Mouse (Mus musculus) urinary bladder, postnatal 4 days (tissue): ENCODE measurements around the gene Mapk3.
A peak's percentile ranks its signal among the peaks of the same experiment; 100 is the strongest.
"Not testable (repeated sequence)": the region's sequence is repeated elsewhere in the genome, so short reads cannot be mapped to it uniquely, and the experiment has no call there.

Experiments
- DNase-seq, 2 experiments: peaks; one replicate each; pipeline ENCODE4 v3.0.0; 2021 to 2022; ENCODE audit warnings: low spot score in 2 of 2

The Mapk3 gene

GRCm38 (mm10) chr7:126759672-126760390, 430 bp downstream of the Mapk3 start:
- DNase-seq: no peak

GRCm38 (mm10) chr7:126760391-126760802, 996 bp downstream of the Mapk3 start:
- peak; percentile 81 to 82 for DNase-seq

- DNase-seq: no peak
These were observed 1.6 kb downstream of the Mapk3 start for GRCm38 (mm10) chr7:126760956-126761355.

GRCm38 (mm10) chr7:126761529-126762067, 2.2 kb downstream of the Mapk3 start:
- no peak for DNase-seq

- DNase-seq: no peak
These were observed 3.1 kb downstream of the Mapk3 start for GRCm38 (mm10) chr7:126762471-126763008.

GRCm38 (mm10) chr7:126765540-126765939, 6.1 kb downstream of the Mapk3 start:
- DNase-seq: no peak

- no peak for DNase-seq
These were observed 6.8 kb downstream of the Mapk3 start, which contains the start of gene Gdpd3 for GRCm38 (mm10) chr7:126766201-126766600. TSS of gene Gdpd3 (plus strand) at chr7:126766334.

GRCm38 (mm10) chr7:126767001-126767400, 7.6 kb downstream of the Mapk3 start:
- no peak for DNase-seq

GRCm38 (mm10) chr7:126770784-126771183, 11.4 kb downstream of the Mapk3 start:
- no peak for DNase-seq

- no peak for DNase-seq
These were observed 13.9 kb downstream of the Mapk3 start for GRCm38 (mm10) chr7:126773351-126773750.

- no peak for DNase-seq
These were observed 15.1 kb downstream of the Mapk3 start for GRCm38 (mm10) chr7:126774463-126774862.

- no peak for DNase-seq
These were observed 16.0 kb downstream of the Mapk3 start for GRCm38 (mm10) chr7:126775185-126775977.

- no peak for DNase-seq
These were observed 16.5 kb downstream of the Mapk3 start for GRCm38 (mm10) chr7:126775978-126776234.

GRCm38 (mm10) chr7:126776598-126777057, 17.2 kb downstream of the Mapk3 start, which contains the start of gene Ypel3:
TSS of gene Ypel3 (plus strand) at chr7:126776955.
- DNase-seq: peak; percentile 95

- no peak for DNase-seq
These were observed 18.1 kb downstream of the Mapk3 start for GRCm38 (mm10) chr7:126777476-126777875.

GRCm38 (mm10) chr7:126778147-126778546, 18.7 kb downstream of the Mapk3 start:
- DNase-seq: no peak

GRCm38 (mm10) chr7:126779101-126779500, 19.7 kb downstream of the Mapk3 start:
- not testable (repeated sequence) for DNase-seq

- DNase-seq: peak; percentile 79 to 90
These were observed 20.9 kb downstream of the Mapk3 start for GRCm38 (mm10) chr7:126779983-126780970.

- no peak for DNase-seq
These were observed 21.7 kb downstream of the Mapk3 start, which contains the start of gene Tbx6 for GRCm38 (mm10) chr7:126780971-126781635. TSS of gene Tbx6 (plus strand) at chr7:126781483.

- no peak for DNase-seq
These were observed 22.4 kb downstream of the Mapk3 start for GRCm38 (mm10) chr7:126781661-126782370.
